Mouse (Mus musculus) hindbrain, embryonic 12.5 days (tissue): ENCODE data around the gene Erc2. TPM values are rescaled to one million over a fixed set of nuclear protein-coding genes. Genes with fewer than 3 reads are reported as not detected.
A peak's percentile ranks its signal among the peaks of the same experiment; 100 is the strongest.

Experiments
- ATAC-seq: fragments of 200-750 bp; cut with Nextera tagmentation; 2 replicates; pipeline ENCODE4 v1.8.0; 2017; ENCODE audit warnings: moderate TSS enrichment; ENCODE audit not compliant: low FRiP score
- H3K27ac ChIP-seq: fragments of 300-500 bp; sonication (generic); 2 replicates; pipeline ENCODE4 v1.5.1; 2016; ENCODE audit warnings: mild to moderate bottlenecking
- H3K27me3 ChIP-seq: fragments of 300-500 bp; sonication (generic); 2 replicates; pipeline ENCODE4 v1.6.1; 2016; ENCODE audit warnings: mild to moderate bottlenecking
- H3K36me3 ChIP-seq: fragments of 300-500 bp; sonication (generic); 2 replicates; pipeline ENCODE4 v1.6.1; 2016; ENCODE audit warnings: mild to moderate bottlenecking
- H3K4me1 ChIP-seq: fragments of 300-500 bp; sonication (generic); 2 replicates; pipeline ENCODE4 v1.6.1; 2016
- H3K4me2 ChIP-seq: fragments of 300-500 bp; sonication (generic); replicated peaks from 2 replicates; pipeline ENCODE4 v1.6.1; 2016; ENCODE audit warnings: mild to moderate bottlenecking
- H3K4me3 ChIP-seq: fragments of 300-500 bp; sonication (generic); 2 replicates; pipeline ENCODE4 v1.5.1; 2016; ENCODE audit warnings: mild to moderate bottlenecking
- H3K9ac ChIP-seq: fragments of 300-500 bp; sonication (generic); 2 replicates; pipeline ENCODE4 v1.6.1; 2016; ENCODE audit warnings: mild to moderate bottlenecking, moderate library complexity
- H3K9me3 ChIP-seq: fragments of 300-500 bp; sonication (generic); replicated peaks from 2 replicates; pipeline ENCODE4 v1.6.1; 2016; ENCODE audit warnings: mild to moderate bottlenecking
- WGBS: fragments of 180-500 bp; shearing (Covaris S2); methylation state at CpG from one replicate; pipeline ENCODE4 v1.1.7; 2016; 5-methylcytosine and 5-hydroxymethylcytosine counted together
- polyA plus RNA-seq: library from polyadenylated mRNA; unstranded; fragments of >200 nt; fragmentation: Nextera tagmentation; extraction: Ambion mirVana; gene quantifications from 2 replicates; pipeline ENCODE4 v1.2.1, GENCODE M21; 2016

The Erc2 gene
- polyA plus RNA-seq, 1 experiment from 2014 or later = 36.0 TPM

- Histone ChIP-seq H3K27me3 (no peaks in the 10 kb centered on the region), H3K4me1 (no peaks in the 10 kb centered on the region), H3K9ac (no peak overlapping the region), H3K9me3 (no peaks in the 10 kb centered on the region), H3K36me3 (no peaks in the 10 kb centered on the region), H3K4me2 (no peak overlapping the region), H3K4me3 (no peak overlapping the region), H3K27ac (no peak overlapping the region)
- 67% methylated on average over 5 of the region's 5 CpGs for WGBS
- ATAC-seq = no peak
These were observed 525.0 kb downstream of the Erc2 start for GRCm38 (mm10) chr14:28147201-28147600.

GRCm38 (mm10) chr14:28150942-28151341, 528.7 kb downstream of the Erc2 start:
- 82% methylated on average over 3 of the region's 3 CpGs for WGBS

GRCm38 (mm10) chr14:28155706-28156105, 533.5 kb downstream of the Erc2 start:
- WGBS = 88% methylated on average over 4 of the region's 4 CpGs

More at GRCm38 (mm10) chr14:28150942-28151341, 528.7 kb downstream of the Erc2 start:
- Histone ChIP-seq H3K4me1 (no peaks in the 10 kb centered on the region), H3K36me3 (no peaks in the 10 kb centered on the region), H3K9me3 (no peaks in the 10 kb centered on the region), H3K4me2 (no peak overlapping the region), H3K27me3 (no peaks in the 10 kb centered on the region), H3K9ac (no peak overlapping the region), H3K27ac (no peak overlapping the region), H3K4me3 (no peak overlapping the region)
- no peak for ATAC-seq

GRCm38 (mm10) chr14:28160852-28161251, 538.6 kb downstream of the Erc2 start:
- no peaks in the 10 kb centered on the region for H3K36me3 ChIP-seq
- H3K27me3 ChIP-seq = no peaks in the 10 kb centered on the region
- peaks cover 15% of the 10 kb centered on the region for H3K4me1 ChIP-seq
- no peaks in the 10 kb centered on the region for H3K9me3 ChIP-seq
- no peak overlapping the region for H3K27ac ChIP-seq
- WGBS = 88% methylated on average over 2 of the region's 2 CpGs
- no peak for ATAC-seq
- no peak overlapping the region for H3K9ac ChIP-seq
- H3K4me2 ChIP-seq = no peak overlapping the region
- no peak overlapping the region for H3K4me3 ChIP-seq

More at GRCm38 (mm10) chr14:28155706-28156105, 533.5 kb downstream of the Erc2 start:
- Histone ChIP-seq H3K36me3 (no peaks in the 10 kb centered on the region), H3K4me2 (no peak overlapping the region), H3K9me3 (no peaks in the 10 kb centered on the region), H3K4me1 (no peaks in the 10 kb centered on the region), H3K4me3 (no peak overlapping the region), H3K27me3 (no peaks in the 10 kb centered on the region), H3K27ac (no peak overlapping the region), H3K9ac (no peak overlapping the region)
- no peak for ATAC-seq

- Histone ChIP-seq H3K27ac (peak overlapping the region; percentile 52), H3K9ac (no peak overlapping the region)
These were observed 542.6 kb downstream of the Erc2 start for GRCm38 (mm10) chr14:28164642-28165408.

GRCm38 (mm10) chr14:28165621-28166211, 543.5 kb downstream of the Erc2 start:
- ATAC-seq = no peak
- no peaks in the 10 kb centered on the region for H3K27me3 ChIP-seq
- WGBS = 67% methylated on average over 5 of the region's 5 CpGs
- H3K4me3 ChIP-seq = no peak overlapping the region
- H3K4me1 ChIP-seq = peaks cover 15% of the 10 kb centered on the region
- 0 out of 2 replicates have a peak overlapping the region, but pooled peaks have one; percentile 30 for H3K27ac ChIP-seq
- H3K36me3 ChIP-seq = no peaks in the 10 kb centered on the region
- H3K4me2 ChIP-seq = no peak overlapping the region
- no peaks in the 10 kb centered on the region for H3K9me3 ChIP-seq
- H3K9ac ChIP-seq = no peak overlapping the region

More at GRCm38 (mm10) chr14:28164642-28165408, 542.6 kb downstream of the Erc2 start:
- Histone ChIP-seq H3K4me1 (peaks cover 15% of the 10 kb centered on the region), H3K9me3 (no peaks in the 10 kb centered on the region), H3K36me3 (no peaks in the 10 kb centered on the region), H3K4me2 (peak overlapping the region; percentile 22; the same call in 1 of the 2 replicates), H3K4me3 (no peak overlapping the region), H3K27me3 (no peaks in the 10 kb centered on the region)
- ATAC-seq = no peak
- WGBS = 38% methylated on average over 15 of the region's 15 CpGs

GRCm38 (mm10) chr14:28170711-28171110, 548.5 kb downstream of the Erc2 start:
- no peak for ATAC-seq
- Histone ChIP-seq H3K36me3 (no peaks in the 10 kb centered on the region; the same call in 1 of the 2 replicates), H3K4me1 (peaks cover under 1% of the 10 kb centered on the region; the same call in 1 of the 2 replicates), H3K4me2 (no peak overlapping the region), H3K27me3 (no peaks in the 10 kb centered on the region), H3K27ac (no peak overlapping the region), H3K4me3 (no peak overlapping the region), H3K9me3 (no peaks in the 10 kb centered on the region), H3K9ac (no peak overlapping the region)
- 82% methylated on average over 4 of the region's 4 CpGs for WGBS

GRCm38 (mm10) chr14:28171364-28171763, 549.1 kb downstream of the Erc2 start:
- H3K9ac ChIP-seq = no peak overlapping the region
- H3K4me3 ChIP-seq = no peak overlapping the region
- no peaks in the 10 kb centered on the region; the same call in 1 of the 2 replicates for H3K36me3 ChIP-seq
- no peak overlapping the region for H3K4me2 ChIP-seq
- no peak for ATAC-seq
- H3K27me3 ChIP-seq = no peaks in the 10 kb centered on the region
- no peaks in the 10 kb centered on the region for H3K4me1 ChIP-seq
- no peaks in the 10 kb centered on the region for H3K9me3 ChIP-seq
- no peak overlapping the region for H3K27ac ChIP-seq
- WGBS = 82% methylated on average over 2 of the region's 2 CpGs

GRCm38 (mm10) chr14:28173736-28174135, 551.5 kb downstream of the Erc2 start:
- Histone ChIP-seq H3K4me2 (no peak overlapping the region), H3K4me3 (no peak overlapping the region), H3K27me3 (no peaks in the 10 kb centered on the region), H3K27ac (no peak overlapping the region), H3K36me3 (no peaks in the 10 kb centered on the region; the same call in 1 of the 2 replicates), H3K9ac (no peak overlapping the region), H3K9me3 (no peaks in the 10 kb centered on the region), H3K4me1 (no peaks in the 10 kb centered on the region)
- 92% methylated on average over 4 of the region's 4 CpGs for WGBS
- ATAC-seq = no peak

- no peak overlapping the region for H3K27ac ChIP-seq
- WGBS = 29% methylated on average over 4 of the region's 4 CpGs
- no peak for ATAC-seq
These were observed 559.0 kb downstream of the Erc2 start for GRCm38 (mm10) chr14:28181070-28181825.

GRCm38 (mm10) chr14:28192711-28193364, 570.6 kb downstream of the Erc2 start:
- WGBS = 76% methylated on average over 8 of the region's 8 CpGs
- no peaks in the 10 kb centered on the region for H3K36me3 ChIP-seq
- no peak overlapping the region for H3K4me2 ChIP-seq
- H3K9ac ChIP-seq = no peak overlapping the region
- no peak overlapping the region for H3K27ac ChIP-seq
- H3K27me3 ChIP-seq = no peaks in the 10 kb centered on the region
- H3K4me3 ChIP-seq = no peak overlapping the region
- H3K4me1 ChIP-seq = no peaks in the 10 kb centered on the region
- no peaks in the 10 kb centered on the region for H3K9me3 ChIP-seq
- ATAC-seq = no peak

More at GRCm38 (mm10) chr14:28181070-28181825, 559.0 kb downstream of the Erc2 start:
- H3K4me2 ChIP-seq = no peak overlapping the region
- H3K9me3 ChIP-seq = no peaks in the 10 kb centered on the region
- no peak overlapping the region for H3K9ac ChIP-seq
- no peak overlapping the region for H3K4me3 ChIP-seq
- H3K36me3 ChIP-seq = no peaks in the 10 kb centered on the region
- no peaks in the 10 kb centered on the region for H3K4me1 ChIP-seq
- no peaks in the 10 kb centered on the region for H3K27me3 ChIP-seq

- H3K36me3 ChIP-seq = no peaks in the 10 kb centered on the region
- no peak for ATAC-seq
- no peak overlapping the region for H3K27ac ChIP-seq
- H3K4me2 ChIP-seq = no peak overlapping the region
- no peaks in the 10 kb centered on the region for H3K9me3 ChIP-seq
- H3K27me3 ChIP-seq = no peaks in the 10 kb centered on the region
- H3K9ac ChIP-seq = no peak overlapping the region
- 79% methylated on average over 4 of the region's 4 CpGs for WGBS
- no peaks in the 10 kb centered on the region for H3K4me1 ChIP-seq
- no peak overlapping the region for H3K4me3 ChIP-seq
These were observed 581.6 kb downstream of the Erc2 start for GRCm38 (mm10) chr14:28203874-28204273.
